Mouse (Mus musculus): ENCODE data around the gene Ints1.

The Ints1 gene

DNA sequence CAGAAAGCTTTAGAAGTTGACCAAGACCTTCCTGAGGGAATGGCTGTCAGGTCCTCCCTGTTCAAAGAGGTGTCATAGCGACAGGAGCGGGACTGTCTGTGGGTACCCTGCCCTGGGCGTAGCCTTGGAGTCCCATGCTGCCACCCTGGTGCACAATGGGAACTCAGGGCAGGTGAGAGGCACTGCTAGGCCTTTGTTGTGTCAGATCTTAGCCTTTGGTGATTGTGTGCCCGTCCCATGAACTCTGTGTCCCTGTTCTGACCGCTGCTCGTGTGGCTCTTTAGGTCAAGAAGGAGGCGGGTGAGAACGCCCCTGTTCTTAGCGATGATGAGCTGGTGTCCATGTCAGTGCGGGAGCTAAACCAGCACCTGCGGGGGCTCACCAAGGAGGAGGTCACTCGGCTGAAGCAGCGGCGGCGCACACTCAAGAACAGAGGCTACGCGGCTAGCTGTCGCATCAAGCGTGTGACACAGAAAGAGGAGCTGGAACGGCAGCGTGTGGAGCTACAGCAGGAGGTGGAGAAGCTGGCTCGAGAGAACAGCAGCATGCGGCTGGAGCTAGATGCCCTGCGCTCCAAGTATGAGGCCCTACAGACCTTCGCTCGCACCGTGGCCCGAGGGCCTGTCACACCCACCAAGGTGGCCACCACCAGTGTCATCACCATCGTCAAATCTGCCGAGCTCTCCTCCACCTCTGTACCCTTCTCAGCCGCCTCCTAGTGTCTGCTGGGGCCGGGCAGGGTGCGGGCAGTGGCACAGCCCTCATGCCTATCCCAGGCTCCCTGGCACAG is 24.5 kb upstream of the Ints1 start:
- no peak for DNase-seq

GRCm38 (mm10) chr5:139799041-139799440 is 23.6 kb upstream of the Ints1 start:
- no peak for DNase-seq

- no peak for DNase-seq
These were observed 22.9 kb upstream of the Ints1 start for GRCm38 (mm10) chr5:139798168-139798900.

DNA sequence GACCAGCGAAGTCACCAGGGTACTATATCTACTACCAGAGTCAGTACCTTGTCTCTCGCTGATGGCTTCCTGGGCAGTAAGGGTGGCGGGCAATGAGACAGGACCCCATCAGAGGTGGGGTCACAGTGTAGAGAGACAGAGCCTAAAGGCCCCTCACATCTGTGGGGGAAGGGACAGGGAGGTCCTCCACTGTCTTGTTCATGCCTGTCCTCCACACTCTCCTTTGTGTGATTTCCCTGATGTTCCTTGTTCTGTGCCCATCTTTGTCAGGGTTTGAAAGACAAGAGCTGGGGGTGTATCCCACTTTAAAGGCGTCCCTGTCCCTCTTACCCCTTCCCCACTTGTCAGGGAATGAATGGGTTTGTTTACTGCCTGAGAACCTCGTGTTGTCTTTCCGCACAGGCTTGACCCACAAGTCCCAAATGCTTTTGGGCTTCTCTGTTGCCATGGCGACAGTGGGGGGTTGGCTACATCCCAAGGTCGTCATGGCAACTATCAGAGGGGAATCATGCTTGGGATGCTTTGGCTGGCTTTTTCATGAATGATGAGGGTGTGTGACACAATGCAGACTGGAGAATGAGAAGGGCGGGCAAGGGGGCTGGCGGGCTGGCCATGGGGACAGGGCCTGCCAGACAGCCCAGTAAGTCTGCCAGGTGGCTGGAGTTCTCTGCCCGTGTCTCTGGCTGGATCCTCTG is 22.1 kb upstream of the Ints1 start:
- peak; percentile 93 for DNase-seq

- DNase-seq = peak; percentile 94
These were observed 21.4 kb upstream of the Ints1 start for GRCm38 (mm10) chr5:139796900-139797299.

DNA sequence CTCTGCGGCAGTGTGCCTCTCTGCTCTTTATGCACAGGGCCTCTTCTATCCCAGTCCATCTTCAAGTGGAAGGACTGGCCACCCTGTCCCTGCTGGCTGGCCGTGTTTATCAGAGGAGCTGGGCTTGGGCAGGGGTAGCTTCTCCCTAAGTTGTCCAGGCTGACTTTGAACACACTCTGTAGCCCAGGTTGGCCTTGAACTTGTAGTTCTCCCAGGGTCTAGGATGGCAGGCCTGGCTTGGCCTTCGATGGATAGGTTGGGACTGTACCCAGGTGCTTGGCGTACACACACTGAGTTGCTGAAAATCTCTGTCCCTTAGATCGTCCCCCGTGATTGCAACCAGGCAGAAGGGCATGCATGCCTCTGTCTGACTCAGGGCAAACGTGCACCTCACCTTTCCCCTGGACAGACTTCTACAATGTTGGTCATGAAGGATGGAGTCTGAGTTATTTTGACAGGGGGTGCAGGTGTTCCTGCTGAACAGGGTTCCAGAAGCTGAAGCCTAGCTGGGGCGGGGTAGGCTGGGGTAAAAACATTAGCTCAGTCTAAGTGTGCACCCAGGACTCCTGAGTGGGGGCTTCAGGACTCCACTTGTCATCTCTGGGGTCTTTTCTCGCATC is 20.6 kb upstream of the Ints1 start:
- DNase-seq = no peak

DNA sequence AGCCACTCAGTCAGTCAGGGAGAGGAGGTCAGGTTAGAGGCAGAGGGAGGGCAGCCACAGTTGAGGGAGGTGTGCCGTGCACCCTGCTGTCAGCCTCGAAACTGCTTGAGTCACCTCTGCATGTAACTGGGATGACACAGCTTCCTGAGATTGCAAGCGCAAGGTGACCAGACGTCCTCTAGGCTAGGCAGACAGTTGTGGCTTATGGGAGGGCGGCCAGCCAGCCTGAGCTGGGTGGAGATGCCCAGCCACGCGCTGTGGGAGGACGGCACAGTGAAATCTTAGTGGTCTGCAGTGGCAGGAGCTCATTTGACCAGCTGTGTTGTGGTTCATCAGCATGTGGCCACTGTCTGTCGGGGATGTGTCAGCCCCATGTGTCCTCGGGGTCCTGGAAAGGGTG is 19.5 kb upstream of the Ints1 start:
- peak; percentile 31 for DNase-seq

DNA sequence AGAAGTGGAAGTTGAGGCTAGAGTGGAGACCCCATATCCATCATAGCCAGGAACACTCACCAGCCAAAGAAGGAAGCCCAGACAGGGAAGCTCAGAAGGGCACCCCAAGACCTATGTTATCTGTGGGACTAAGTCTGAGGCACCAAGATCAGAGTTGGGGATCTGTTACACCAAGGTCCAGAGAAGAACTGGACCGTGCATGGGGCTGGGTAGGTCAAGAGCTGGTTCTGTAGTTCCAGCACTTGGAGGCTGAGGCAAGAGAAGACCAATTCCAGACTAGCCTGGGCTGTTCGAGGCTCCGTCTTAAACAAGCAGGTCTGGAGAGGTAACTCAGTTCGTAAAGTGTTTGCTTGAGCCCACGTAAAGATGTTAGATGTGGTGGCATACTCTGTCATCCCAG is 18.7 kb upstream of the Ints1 start:
- DNase-seq = no peak

DNA sequence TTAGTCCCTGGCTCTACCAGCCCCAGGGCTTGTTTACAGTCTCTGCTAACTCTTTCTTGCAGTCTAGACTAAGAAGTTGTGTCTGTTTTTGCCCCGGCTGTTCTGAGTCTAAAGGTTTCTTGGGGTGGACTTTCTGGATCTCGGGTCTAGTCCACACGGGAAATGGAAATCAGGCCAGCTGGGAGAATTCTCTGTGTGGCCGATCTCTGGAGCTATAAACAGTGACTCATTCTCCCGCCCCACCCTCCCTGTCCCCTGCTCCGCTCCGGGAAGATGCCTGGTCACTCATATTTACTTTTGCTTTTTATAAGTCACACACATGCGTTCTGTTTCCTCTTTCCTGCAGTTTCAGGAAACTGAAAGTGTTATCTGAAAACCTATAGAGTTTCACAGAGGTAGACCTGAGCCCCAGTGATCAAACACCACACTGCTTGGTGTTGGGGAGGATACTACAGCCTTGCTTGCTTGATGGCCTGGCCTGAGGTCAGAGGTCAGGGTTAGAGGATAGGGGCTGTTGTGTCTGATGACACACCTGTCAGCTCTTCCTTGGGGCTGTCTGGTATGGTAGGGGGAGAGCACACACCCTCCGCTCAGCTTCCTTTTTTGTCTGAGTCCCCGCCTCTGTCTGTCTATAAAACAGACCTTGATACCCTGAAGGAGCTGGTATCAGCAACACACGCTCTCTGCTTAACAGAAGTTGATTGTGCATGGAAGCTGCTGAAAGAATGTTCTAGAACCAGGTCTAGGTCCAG is 18.0 kb upstream of the Ints1 start:
- DNase-seq = peak; percentile 80

GRCm38 (mm10) chr5:139792966-139793337 is 17.5 kb upstream of the Ints1 start:
- peak; percentile 34 for DNase-seq

DNA sequence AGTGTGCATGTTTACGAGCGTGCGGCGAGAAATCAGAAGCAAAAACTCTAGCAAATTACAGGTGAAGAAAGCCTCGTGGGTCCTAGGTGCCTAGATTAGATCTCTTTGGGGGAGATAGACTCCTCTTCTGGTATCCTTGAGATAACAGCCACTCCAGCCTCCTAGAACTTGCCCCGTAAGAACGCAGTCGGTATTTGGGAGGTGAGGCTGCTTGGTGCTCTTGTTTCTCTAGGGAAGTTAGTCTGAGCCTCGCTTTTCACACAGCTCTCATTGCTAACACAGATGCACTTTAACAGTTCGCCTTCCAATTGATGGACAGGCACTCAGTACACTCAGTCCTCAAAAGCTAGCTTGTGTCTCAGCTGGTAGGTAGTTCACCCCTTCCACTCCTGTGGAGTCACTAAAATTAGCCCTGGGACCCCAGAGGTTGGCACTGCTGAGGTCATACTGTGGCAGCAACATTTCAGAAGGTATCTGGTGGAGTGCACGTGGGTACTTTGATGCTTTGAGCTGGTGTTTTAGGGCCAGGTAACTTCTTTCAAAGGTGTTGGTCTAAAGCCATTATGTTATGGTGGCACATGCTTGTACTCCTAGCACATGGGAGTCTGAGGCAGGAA is 16.8 kb upstream of the Ints1 start:
- no peak for DNase-seq

- DNase-seq = peak; percentile 99
These were observed 16.0 kb upstream of the Ints1 start, which contains the start of gene Mafk for GRCm38 (mm10) chr5:139791227-139792158. TSS of gene Mafk (plus strand) at chr5:139791513.

DNA sequence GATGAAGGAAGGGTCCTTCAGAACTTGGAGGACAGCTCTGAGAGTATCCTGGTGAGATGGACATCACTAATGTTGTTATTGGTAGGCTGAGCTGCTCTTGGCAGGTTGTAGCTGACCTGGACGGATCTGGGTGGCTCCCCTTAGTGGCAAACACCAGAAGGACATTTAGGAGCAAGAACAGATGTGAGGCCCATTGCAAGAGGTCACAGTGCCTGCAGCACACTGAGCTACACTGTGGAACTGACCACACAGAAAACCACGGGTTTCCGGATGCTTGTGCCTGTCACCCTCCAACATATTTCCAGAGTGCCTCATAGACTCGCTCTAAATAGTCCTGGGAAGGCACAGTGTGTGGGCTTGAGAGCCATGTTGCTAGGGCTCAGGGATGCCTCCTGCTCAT is 14.0 kb upstream of the Ints1 start:
- no peak for DNase-seq

GRCm38 (mm10) chr5:139781406-139781805 is 5.9 kb upstream of the Ints1 start:
- no peak for DNase-seq

GRCm38 (mm10) chr5:139776966-139777365 is 1.5 kb upstream of the Ints1 start:
- DNase-seq = no peak

DNA sequence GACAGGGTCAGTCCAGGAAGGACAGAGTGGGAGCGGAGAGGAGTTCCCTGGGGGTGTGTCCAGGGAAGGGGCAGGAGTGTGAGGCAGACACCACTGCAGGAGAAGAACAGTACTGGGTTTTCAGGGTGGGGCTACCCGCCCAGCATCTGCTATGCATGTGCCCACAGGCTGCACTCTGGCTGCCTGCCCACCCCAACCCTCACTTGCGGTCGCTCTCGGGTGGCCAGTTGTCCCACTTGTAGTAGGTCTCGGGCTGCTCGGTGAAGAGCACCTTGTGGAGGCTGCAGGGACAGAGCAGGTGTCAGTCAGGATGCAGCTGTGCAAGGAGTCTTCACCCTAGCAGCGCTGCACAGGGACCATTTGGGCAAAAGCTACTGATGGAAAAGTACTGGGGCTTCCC is 7.3 kb downstream of the Ints1 start:
- DNase-seq = no peak

DNA sequence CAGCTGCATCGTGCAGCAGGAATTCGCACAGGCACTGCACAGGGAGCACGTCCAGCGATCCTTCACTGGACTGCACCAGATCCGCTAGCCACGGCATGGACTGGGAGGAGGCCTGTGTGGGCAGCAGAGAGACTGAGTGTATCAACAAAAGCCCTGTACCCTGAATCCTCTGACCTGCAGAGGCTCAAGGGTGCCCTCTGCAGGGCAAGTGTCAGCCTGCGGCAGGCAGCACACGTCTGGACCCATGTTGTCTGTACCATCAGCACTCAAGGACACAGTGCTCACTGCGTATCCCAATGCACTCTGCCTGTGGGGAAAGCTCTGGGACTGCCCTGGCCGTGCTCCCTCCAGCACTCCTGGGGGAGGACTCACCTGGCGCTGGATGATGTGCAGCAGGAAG is 11.2 kb downstream of the Ints1 start:
- DNase-seq = no peak

DNA sequence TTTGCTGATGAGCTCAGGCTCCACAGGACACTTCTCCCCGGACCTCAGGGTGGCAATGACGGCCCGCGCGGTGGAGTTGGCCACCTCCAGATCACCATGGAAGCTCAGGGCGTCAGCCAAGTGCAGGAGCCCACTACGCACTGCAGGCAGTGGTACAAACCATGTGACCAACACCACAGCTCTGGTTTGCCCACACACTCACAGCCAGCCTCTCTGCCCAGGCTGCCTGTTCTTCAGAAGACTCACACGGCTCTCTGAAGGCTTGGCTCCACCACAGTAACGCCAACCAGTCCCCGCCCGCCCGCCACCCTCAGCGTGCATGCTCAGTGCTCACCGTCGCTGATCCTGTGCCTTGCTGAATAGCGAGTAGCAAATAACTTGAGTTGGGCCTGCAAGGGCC is 17.4 kb downstream of the Ints1 start:
- DNase-seq = no peak

DNA sequence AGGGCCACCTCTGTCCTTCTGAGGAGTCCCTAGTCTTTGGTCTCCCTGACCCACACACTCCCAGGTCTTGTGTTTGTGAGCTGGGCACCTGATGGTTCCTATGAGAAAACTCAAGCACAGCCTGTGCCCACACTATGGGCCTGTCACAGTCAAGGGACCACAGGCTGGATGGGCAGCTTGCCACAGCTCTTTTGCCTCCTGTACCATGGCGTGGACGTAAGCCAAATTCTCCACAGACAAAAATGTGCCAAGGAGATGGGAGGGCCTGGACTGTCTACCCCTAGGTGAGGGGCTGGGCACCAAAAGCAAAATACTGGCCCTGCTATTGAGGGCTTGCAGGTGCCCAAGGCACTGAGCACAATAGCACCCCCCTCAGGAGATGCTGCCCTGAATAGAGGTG is 18.9 kb downstream of the Ints1 start:
- DNase-seq = no peak

GRCm38 (mm10) chr5:139756135-139756534 is 19.3 kb downstream of the Ints1 start:
- no peak for DNase-seq

GRCm38 (mm10) chr5:139754753-139755152 is 20.7 kb downstream of the Ints1 start:
- peak; percentile 57 for DNase-seq
